In the genomic region with DNA sequence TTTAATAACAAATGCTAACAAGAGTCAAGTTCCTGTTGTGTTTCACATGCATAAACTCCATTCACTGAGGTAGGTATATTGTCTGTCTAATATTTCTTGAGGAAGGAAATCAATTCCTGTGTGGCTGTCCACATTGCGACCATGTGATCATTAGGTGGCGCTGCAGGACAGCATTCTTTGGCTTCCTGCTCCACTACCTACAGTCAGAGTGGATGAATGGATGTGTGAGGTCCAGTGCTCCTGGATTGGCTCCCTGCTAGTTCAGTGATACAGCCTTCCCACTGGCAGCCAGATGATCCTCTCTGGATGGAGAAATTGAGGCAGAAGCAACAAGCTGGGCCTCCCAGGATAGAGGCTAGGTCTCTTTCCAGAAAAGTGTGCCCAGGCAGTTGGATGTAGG, we compare ENCODE assay signal across 9 mouse cellular contexts. TPM values are rescaled to one million over a fixed set of nuclear protein-coding genes. Genes with fewer than 3 reads are reported as not detected.
DNase-seq lines count a peak whose midpoint lies in the region; ATAC-seq and TF ChIP-seq lines count a peak whose summit lies in the region.
"Had no signal": no experiment of that assay in that cellular context is flagged by ENCODE, and none has a peak within 500 bp of the region (broad histone marks: within the 10 kb centered on the region; RNA-seq: fewer than 3 reads in every experiment).

No protein-coding gene starts in this region.

- no peak overlapping the region for H3K27ac ChIP-seq in kidney, embryonic 15.5 days
- H3K27ac ChIP-seq in embryonic fibroblast, embryonic 13.5 days (ENCODE audit: insufficient read depth, low read length) = no peak overlapping the region
- H3K27ac ChIP-seq in midbrain, embryonic 11.5 days (ENCODE audit: low read depth, low read length) = no peak overlapping the region

- H3K4me1 ChIP-seq in kidney, embryonic 15.5 days = peaks cover 18% of the 10 kb centered on the region
- no peaks in the 10 kb centered on the region; the same call in 1 of the 2 replicates for H3K4me1 ChIP-seq in embryonic fibroblast, embryonic 13.5 days (ENCODE audit: control insufficient read depth, insufficient read depth, low read length)
- H3K4me1 ChIP-seq in midbrain, embryonic 11.5 days (ENCODE audit: control insufficient read depth, insufficient read depth, low read length) = peaks cover 6% of the 10 kb centered on the region; the same call in 1 of the 2 replicates

- H3K9me3 ChIP-seq in kidney, embryonic 15.5 days (replicated peaks) = peaks cover 4% of the 10 kb centered on the region; the same call in 1 of the 2 replicates
- no peaks in the 10 kb centered on the region for H3K9me3 ChIP-seq in midbrain, embryonic 11.5 days (ENCODE audit: control insufficient read depth, low read length)

- H3K4me2 ChIP-seq in kidney, embryonic 15.5 days = no peak overlapping the region
- no peak overlapping the region for H3K4me2 ChIP-seq in midbrain, embryonic 11.5 days

- no peak for ATAC-seq in kidney, embryonic 15.5 days (replicated peaks; ENCODE audit: low FRiP score)
- ATAC-seq in midbrain, embryonic 11.5 days (ENCODE audit: low FRiP score) = no peak

- H3K27me3 ChIP-seq in kidney, embryonic 15.5 days = no peaks in the 10 kb centered on the region
- H3K27me3 ChIP-seq in midbrain, embryonic 11.5 days (ENCODE audit: control insufficient read depth, insufficient read depth, low read length) = no peaks in the 10 kb centered on the region

- peak; percentile 85 for TF ChIP-seq CTCF in embryonic fibroblast, embryonic 13.5 days (IDR thresholded peaks at IDR 0.05; ENCODE audit: borderline replicate concordance, insufficient read depth, low read length)

- 0 out of 2 replicates have a peak, but pooled peaks cover 6% of the 10 kb centered on the region for H3K36me3 ChIP-seq in kidney, embryonic 15.5 days
- H3K36me3 ChIP-seq in midbrain, embryonic 11.5 days (ENCODE audit: control insufficient read depth, insufficient read depth, low read length) = no peaks in the 10 kb centered on the region

- no peak overlapping the region for H3K9ac ChIP-seq in kidney, embryonic 15.5 days
- no peak overlapping the region for H3K9ac ChIP-seq in midbrain, embryonic 11.5 days (ENCODE audit: low read length)

- DNase-seq in kidney, adult 18-20 months = peak; percentile 83
- peak; percentile 80 to 84 for DNase-seq in adrenal gland, postnatal 36 days
- DNase-seq in heart, postnatal 4 days = peak; percentile 85
- peak; percentile 83 to 86 for DNase-seq in left cerebral cortex, adult 18-20 months (ENCODE audit: low spot score in 2 of 2)
- DNase-seq in midbrain, embryonic 11.5 days (ENCODE audit: low spot score, missing footprints) = peak; percentile 97
- peak; percentile 36 to 72 for DNase-seq in spleen, adult 18-20 months

- no peak for TF ChIP-seq POLR2A in embryonic fibroblast, embryonic 13.5 days (IDR thresholded peaks at IDR 0.05; ENCODE audit: low read depth, low read length)

- no peak overlapping the region for H3K4me3 ChIP-seq in kidney, embryonic 15.5 days (replicated peaks)
- no peak overlapping the region for H3K4me3 ChIP-seq in embryonic fibroblast, embryonic 13.5 days (ENCODE audit: insufficient read depth, low read length)
- no peak overlapping the region for H3K4me3 ChIP-seq in midbrain, embryonic 11.5 days (ENCODE audit: low read depth, low read length)
- H3K4me3 ChIP-seq: megakaryocyte, embryonic 14.5 days had no signal

- 1% methylated on average over 2 of the region's 2 CpGs for WGBS in kidney, embryonic 15.5 days
- 0% methylated on average over 2 of the region's 2 CpGs for WGBS in midbrain, embryonic 11.5 days

RNA-seq across cellular contexts. Expression of gene Rps19bp1, which starts 2.2 kb away (rescaled TPM):
- polyA plus RNA-seq in kidney, embryonic 15.5 days (2015; fragmentation: Nextera tagmentation; extraction: Ambion mirVana) = 57.3 and 58.8 TPM in 2 replicates
- total RNA-seq in adrenal gland, postnatal 36 days (2021) = 10 to 100 TPM; 41.4 to 46.9 TPM
- 20.1 and 25.9 TPM in 2 replicates for polyA plus RNA-seq in embryonic fibroblast, embryonic 13.5 days (2011; ENCODE audit: insufficient read length, low read depth, missing spikeins)
- 10 to 100 TPM; 26.1 to 27.2 TPM for total RNA-seq in heart, postnatal 4 days (2021)
- 10 to 100 TPM; 41.9 to 42.4 TPM for total RNA-seq in left cerebral cortex, adult 18-20 months (2021)
- polyA plus RNA-seq in midbrain, embryonic 11.5 days (2014; fragmentation: Nextera tagmentation; extraction: Ambion mirVana) = 70.9 and 75.4 TPM in 2 replicates

RNA-seq across cellular contexts. Expression of gene Atf4, which starts 11.3 kb away (rescaled TPM):
- polyA plus RNA-seq in kidney, embryonic 15.5 days (2015; fragmentation: Nextera tagmentation; extraction: Ambion mirVana) = 127 and 131 TPM in 2 replicates
- total RNA-seq in adrenal gland, postnatal 36 days (2021) = 100 to 1,000 TPM; 263 to 281 TPM
- polyA plus RNA-seq in embryonic fibroblast, embryonic 13.5 days (2011; ENCODE audit: insufficient read length, low read depth, missing spikeins) = 364 and 499 TPM in 2 replicates
- 100 to 1,000 TPM; 119 to 131 TPM for total RNA-seq in heart, postnatal 4 days (2021)
- 100 to 1,000 TPM; 126 to 133 TPM for total RNA-seq in left cerebral cortex, adult 18-20 months (2021)
- polyA plus RNA-seq in midbrain, embryonic 11.5 days (2014; fragmentation: Nextera tagmentation; extraction: Ambion mirVana) = 137 and 144 TPM in 2 replicates

RNA-seq across cellular contexts. Expression of gene Cacna1i, which starts 20.8 kb away (rescaled TPM):
- polyA plus RNA-seq in kidney, embryonic 15.5 days (2015; fragmentation: Nextera tagmentation; extraction: Ambion mirVana) = 0.03 TPM in 1 of 2 replicates, not detected in the other
- total RNA-seq in adrenal gland, postnatal 36 days (2021) = under 1 TPM; 0.30 to 0.63 TPM
- polyA plus RNA-seq in embryonic fibroblast, embryonic 13.5 days (2011; ENCODE audit: insufficient read length, low read depth, missing spikeins) = 0.38 and 0.86 TPM in 2 replicates
- total RNA-seq in heart, postnatal 4 days (2021) = under 1 TPM in 1 of 2 experiments, not detected in 1; 0.05 TPM
- 10 to 100 TPM; 58.9 to 60.7 TPM for total RNA-seq in left cerebral cortex, adult 18-20 months (2021)
- polyA plus RNA-seq in midbrain, embryonic 11.5 days (2014; fragmentation: Nextera tagmentation; extraction: Ambion mirVana) = 0.03 and 0.05 TPM in 2 replicates

RNA-seq across cellular contexts. Expression of gene AC140267.1, which starts 30.6 kb away (rescaled TPM):
- not detected in 2 replicates for polyA plus RNA-seq in kidney, embryonic 15.5 days (2015; fragmentation: Nextera tagmentation; extraction: Ambion mirVana)
- 10 to 100 TPM; 13.7 to 16.1 TPM for total RNA-seq in adrenal gland, postnatal 36 days (2021)
- polyA plus RNA-seq in embryonic fibroblast, embryonic 13.5 days (2011; ENCODE audit: insufficient read length, low read depth, missing spikeins) = not detected in 2 replicates
- 10 to 100 TPM; 20.3 to 24.3 TPM for total RNA-seq in heart, postnatal 4 days (2021)
- 10 to 100 TPM; 19.0 to 19.4 TPM for total RNA-seq in left cerebral cortex, adult 18-20 months (2021)
- polyA plus RNA-seq in midbrain, embryonic 11.5 days (2014; fragmentation: Nextera tagmentation; extraction: Ambion mirVana) = not detected in 2 replicates

RNA-seq across cellular contexts. Expression of gene Mief1, which starts 32.5 kb away (rescaled TPM):
- polyA plus RNA-seq in kidney, embryonic 15.5 days (2015; fragmentation: Nextera tagmentation; extraction: Ambion mirVana) = 35.3 and 37.6 TPM in 2 replicates
- total RNA-seq in adrenal gland, postnatal 36 days (2021) = 10 to 100 TPM; 44.7 to 49.2 TPM
- 22.7 and 22.8 TPM in 2 replicates for polyA plus RNA-seq in embryonic fibroblast, embryonic 13.5 days (2011; ENCODE audit: insufficient read length, low read depth, missing spikeins)
- 10 to 100 TPM; 38.0 to 38.3 TPM for total RNA-seq in heart, postnatal 4 days (2021)
- 10 to 100 TPM; 34.1 to 35.3 TPM for total RNA-seq in left cerebral cortex, adult 18-20 months (2021)
- polyA plus RNA-seq in midbrain, embryonic 11.5 days (2014; fragmentation: Nextera tagmentation; extraction: Ambion mirVana) = 35.5 and 40.8 TPM in 2 replicates

Comparison
In these comparisons a context has a peak if more than half of its experiments do, and no peak if none do; other contexts are left out.
1. RNA of gene Cacna1i, which starts 20.8 kb away (total RNA-seq): 58.9 to 60.7 TPM in left cerebral cortex, adult 18-20 months; 0.30 to 0.63 TPM in adrenal gland, postnatal 36 days and 0.05 TPM in heart, postnatal 4 days; every median in the first group is over 10 times any median in the second.
2. Peak in every context shown above with its lines, with median percentiles within 50 percentile points of each other: DNase-seq.